Mouse (Mus musculus): ENCODE measurements around the gene Rnf4. TPM values are rescaled to one million over a fixed set of nuclear protein-coding genes. Genes with fewer than 3 reads are reported as not detected.
A peak's percentile ranks its signal among the peaks of the same experiment; 100 is the strongest.

Gene Rnf4
- polyA plus RNA-seq, 1 experiment, result 26.8 TPM

- TF ChIP-seq FLI1 (IDR thresholded peaks at IDR 0.05; ENCODE audit: low read length), result no peak
- Histone ChIP-seq H3K4me1 (peaks cover 28% of the 10 kb centered on the region), H3K9me3 (no peaks in the 10 kb centered on the region), H3K36me3 (replicated peaks; ENCODE audit: low read length) (no peaks in the 10 kb centered on the region), H3K27me3 (replicated peaks) (peaks cover 93% of the 10 kb centered on the region), H3K4me3 (replicated peaks) (no peak overlapping the region)
These were observed 37.1 kb upstream of the Rnf4 start for GRCm38 (mm10) chr5:34298937-34299535.

- no peaks in the 10 kb centered on the region for H3K36me3 ChIP-seq (replicated peaks; ENCODE audit: low read length)
- H3K9me3 ChIP-seq, result no peaks in the 10 kb centered on the region
- peaks cover 25% of the 10 kb centered on the region for H3K4me1 ChIP-seq
- H3K27me3 ChIP-seq (replicated peaks), result peaks cover 88% of the 10 kb centered on the region
- TF ChIP-seq GATA1 (IDR thresholded peaks at IDR 0.05; ENCODE audit: borderline replicate concordance, low read length), result no peak
- TF ChIP-seq FLI1 (IDR thresholded peaks at IDR 0.05; ENCODE audit: low read length), result no peak
- no peak overlapping the region for H3K4me3 ChIP-seq (replicated peaks)
These were observed 33.7 kb upstream of the Rnf4 start for GRCm38 (mm10) chr5:34302377-34302776.

DNA sequence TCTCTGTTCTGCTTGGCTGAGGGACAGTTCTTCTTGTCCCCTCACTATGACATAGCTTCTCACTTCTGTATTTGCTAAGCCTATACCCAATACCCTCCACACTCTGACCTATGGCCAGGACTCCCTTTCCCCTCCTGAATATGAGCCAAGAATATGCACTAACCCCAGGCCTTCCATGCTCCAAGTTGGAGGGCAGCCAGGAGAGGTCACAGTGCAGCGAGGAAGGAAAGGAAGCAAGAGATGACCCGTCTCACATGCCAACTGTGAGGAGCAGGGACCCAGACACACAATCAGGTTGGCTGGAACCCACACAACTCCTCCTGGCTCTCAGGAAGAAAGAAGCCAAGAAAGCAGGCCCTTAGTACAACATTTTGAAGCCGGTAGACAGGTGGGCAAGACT, 27.1 kb upstream of the Rnf4 start:
- H3K9me3 ChIP-seq, result no peaks in the 10 kb centered on the region
- peaks cover 82% of the 10 kb centered on the region for H3K27me3 ChIP-seq (replicated peaks)
- H3K4me1 ChIP-seq, result 0 out of 2 replicates have a peak, but pooled peaks cover 4% of the 10 kb centered on the region
- TF ChIP-seq FLI1 (IDR thresholded peaks at IDR 0.05; ENCODE audit: low read length), result no peak
- no peak for TF ChIP-seq GATA1 (IDR thresholded peaks at IDR 0.05; ENCODE audit: borderline replicate concordance, low read length)
- no peaks in the 10 kb centered on the region for H3K36me3 ChIP-seq (replicated peaks; ENCODE audit: low read length)
- no peak overlapping the region for H3K4me3 ChIP-seq (replicated peaks)

DNA sequence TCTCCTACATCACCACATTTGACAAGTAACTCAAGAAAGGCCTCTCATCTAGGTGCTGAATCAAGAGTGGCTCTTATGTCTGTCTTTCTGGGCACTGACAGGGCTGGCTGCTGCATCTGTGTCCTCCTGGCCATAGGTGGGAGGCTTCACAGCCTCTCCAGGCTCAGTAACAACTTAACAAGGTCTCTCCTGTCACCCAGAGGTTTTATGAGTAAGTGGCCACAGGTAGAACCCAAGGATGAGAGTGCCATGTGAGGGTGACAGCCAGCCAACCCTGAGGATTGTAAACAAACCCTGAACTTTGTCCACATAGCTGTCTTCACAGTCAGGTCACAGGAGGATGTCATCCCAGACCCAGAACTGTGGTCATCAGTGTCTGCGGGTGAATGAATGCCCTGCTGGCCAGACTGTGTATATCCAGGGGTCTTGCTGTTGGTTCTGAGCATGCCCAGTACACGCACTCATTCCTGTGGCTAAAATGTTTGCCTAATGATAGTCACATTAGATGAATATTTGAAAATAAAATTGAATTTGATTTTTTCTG, 16.5 kb upstream of the Rnf4 start:
- Histone ChIP-seq H3K4me3 (replicated peaks) (no peak overlapping the region), H3K36me3 (replicated peaks; ENCODE audit: low read length) (no peaks in the 10 kb centered on the region), H3K4me1 (peaks cover 30% of the 10 kb centered on the region), H3K9me3 (no peaks in the 10 kb centered on the region), H3K27me3 (replicated peaks) (peaks cover 11% of the 10 kb centered on the region)
- no peak for TF ChIP-seq FLI1 (IDR thresholded peaks at IDR 0.05; ENCODE audit: low read length)
- TF ChIP-seq GATA1 (IDR thresholded peaks at IDR 0.05; ENCODE audit: borderline replicate concordance, low read length), result no peak

DNA sequence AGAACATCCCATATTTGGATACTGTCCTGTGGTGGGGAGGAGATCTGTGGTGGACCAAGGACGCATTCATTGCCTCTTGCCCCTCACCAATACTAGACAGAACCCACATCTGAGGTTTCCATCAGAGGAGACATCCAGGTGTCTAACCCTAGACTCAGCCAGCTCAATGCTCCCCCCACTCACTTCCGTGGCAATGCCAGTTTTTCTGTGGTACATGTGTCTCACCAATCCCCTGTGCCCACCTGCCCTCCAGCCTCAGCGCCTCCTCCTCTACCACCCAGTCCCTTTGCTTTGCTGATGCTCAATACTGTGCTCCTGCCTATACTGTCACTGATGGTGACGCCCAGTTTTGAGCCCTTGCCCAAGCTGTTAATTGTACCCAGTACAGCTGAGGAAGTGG, 14.9 kb upstream of the Rnf4 start:
- no peaks in the 10 kb centered on the region for H3K36me3 ChIP-seq (replicated peaks; ENCODE audit: low read length)
- H3K27me3 ChIP-seq (replicated peaks), result peaks cover 11% of the 10 kb centered on the region
- no peaks in the 10 kb centered on the region for H3K9me3 ChIP-seq
- no peak for TF ChIP-seq GATA1 (IDR thresholded peaks at IDR 0.05; ENCODE audit: borderline replicate concordance, low read length)
- TF ChIP-seq FLI1 (IDR thresholded peaks at IDR 0.05; ENCODE audit: low read length), result no peak
- H3K4me1 ChIP-seq, result peaks cover 47% of the 10 kb centered on the region
- no peak overlapping the region for H3K4me3 ChIP-seq (replicated peaks)

GRCm38 (mm10) chr5:34325286-34325685, 10.8 kb upstream of the Rnf4 start:
- H3K27me3 ChIP-seq (replicated peaks), result peaks cover 7% of the 10 kb centered on the region
- peaks cover 2% of the 10 kb centered on the region; the same call in 1 of the 2 replicates for H3K9me3 ChIP-seq
- peaks cover 3% of the 10 kb centered on the region for H3K36me3 ChIP-seq (replicated peaks; ENCODE audit: low read length)
- H3K4me3 ChIP-seq (replicated peaks), result no peak overlapping the region
- TF ChIP-seq GATA1 (IDR thresholded peaks at IDR 0.05; ENCODE audit: borderline replicate concordance, low read length), result no peak
- TF ChIP-seq FLI1 (IDR thresholded peaks at IDR 0.05; ENCODE audit: low read length), result no peak
- peaks cover 58% of the 10 kb centered on the region for H3K4me1 ChIP-seq

- Histone ChIP-seq H3K36me3 (replicated peaks; ENCODE audit: low read length) (peaks cover 9% of the 10 kb centered on the region), H3K4me1 (peaks cover 57% of the 10 kb centered on the region), H3K4me3 (replicated peaks) (peak overlapping the region; percentile 47), H3K27me3 (replicated peaks) (peaks cover 5% of the 10 kb centered on the region), H3K9me3 (peaks cover 5% of the 10 kb centered on the region; the same call in 1 of the 2 replicates)
- no peak for TF ChIP-seq GATA1 (IDR thresholded peaks at IDR 0.05; ENCODE audit: borderline replicate concordance, low read length)
- TF ChIP-seq FLI1 (IDR thresholded peaks at IDR 0.05; ENCODE audit: low read length), result no peak
These were observed 9.8 kb upstream of the Rnf4 start for GRCm38 (mm10) chr5:34326249-34326691.

GRCm38 (mm10) chr5:34326875-34327576, 9.1 kb upstream of the Rnf4 start:
- peaks cover 55% of the 10 kb centered on the region for H3K4me1 ChIP-seq
- TF ChIP-seq FLI1 (IDR thresholded peaks at IDR 0.05; ENCODE audit: low read length) (no peak), GATA1 (IDR thresholded peaks at IDR 0.05; ENCODE audit: borderline replicate concordance, low read length) (no peak)
- peaks cover 15% of the 10 kb centered on the region for H3K36me3 ChIP-seq (replicated peaks; ENCODE audit: low read length)
- peaks cover 4% of the 10 kb centered on the region for H3K27me3 ChIP-seq (replicated peaks)
- peak overlapping the region; percentile 42 for H3K4me3 ChIP-seq (replicated peaks)
- H3K9me3 ChIP-seq, result peaks cover 5% of the 10 kb centered on the region; the same call in 1 of the 2 replicates

GRCm38 (mm10) chr5:34330136-34330535, 6.0 kb upstream of the Rnf4 start:
- no peak for TF ChIP-seq FLI1 (IDR thresholded peaks at IDR 0.05; ENCODE audit: low read length)
- TF ChIP-seq GATA1 (IDR thresholded peaks at IDR 0.05; ENCODE audit: borderline replicate concordance, low read length), result no peak

GRCm38 (mm10) chr5:34334081-34334480, 2.0 kb upstream of the Rnf4 start:
- H3K4me1 ChIP-seq, result peaks cover 21% of the 10 kb centered on the region
- H3K9me3 ChIP-seq, result peaks cover 5% of the 10 kb centered on the region; the same call in 1 of the 2 replicates
- no peak overlapping the region for H3K4me3 ChIP-seq (replicated peaks)
- no peaks in the 10 kb centered on the region for H3K27me3 ChIP-seq (replicated peaks)
- H3K36me3 ChIP-seq (replicated peaks; ENCODE audit: low read length), result peaks cover 29% of the 10 kb centered on the region
- no peak for TF ChIP-seq GATA1 (IDR thresholded peaks at IDR 0.05; ENCODE audit: borderline replicate concordance, low read length)
- no peak for TF ChIP-seq FLI1 (IDR thresholded peaks at IDR 0.05; ENCODE audit: low read length)

More at GRCm38 (mm10) chr5:34330136-34330535, 6.0 kb upstream of the Rnf4 start:
- Histone ChIP-seq H3K36me3 (replicated peaks; ENCODE audit: low read length) (peaks cover 25% of the 10 kb centered on the region), H3K4me1 (peaks cover 33% of the 10 kb centered on the region), H3K9me3 (peaks cover 5% of the 10 kb centered on the region; the same call in 1 of the 2 replicates), H3K27me3 (replicated peaks) (peaks cover 2% of the 10 kb centered on the region), H3K4me3 (replicated peaks) (no peak overlapping the region)

Measured in megakaryocyte, embryonic 14.5 days (primary cell).